Mouse (Mus musculus) layer of hippocampus, adult 2 months (tissue): ENCODE data around the gene Mpp4. TPM values are rescaled to one million over a fixed set of nuclear protein-coding genes. Genes with fewer than 3 reads are reported as not detected.
A peak's percentile ranks its signal among the peaks of the same experiment; 100 is the strongest.

Source experiments
- DNase-seq, 2 experiments: peaks; one replicate each; pipeline ENCODE4 v3.0.0; 2022; ENCODE audit warnings: low spot score in 2 of 2
- H3K27ac ChIP-seq: fragments of 200-600 bp; 2 replicates; pipeline ENCODE4 v1.8.1; 2022
- H3K4me3 ChIP-seq: fragments of 200-600 bp; 2 replicates; pipeline ENCODE4 v1.8.1; 2022; ENCODE audit warnings: mild to moderate bottlenecking
- CTCF ChIP-seq: fragments of 200-600 bp; conservative IDR thresholded peaks from 2 replicates; pipeline ENCODE4 v1.8.1; 2022; ENCODE audit warnings: antibody characterized with exemption, mild to moderate bottlenecking, moderate library complexity
- total RNA-seq, 2 experiments: library from RNA; stranded (reverse); gene quantifications; 2 replicates each; pipeline ENCODE4 v1.2.3; 2021

The Mpp4 gene
- total RNA-seq, 2 experiments from 2014 or later = 1.8 to 2.7 TPM

DNA sequence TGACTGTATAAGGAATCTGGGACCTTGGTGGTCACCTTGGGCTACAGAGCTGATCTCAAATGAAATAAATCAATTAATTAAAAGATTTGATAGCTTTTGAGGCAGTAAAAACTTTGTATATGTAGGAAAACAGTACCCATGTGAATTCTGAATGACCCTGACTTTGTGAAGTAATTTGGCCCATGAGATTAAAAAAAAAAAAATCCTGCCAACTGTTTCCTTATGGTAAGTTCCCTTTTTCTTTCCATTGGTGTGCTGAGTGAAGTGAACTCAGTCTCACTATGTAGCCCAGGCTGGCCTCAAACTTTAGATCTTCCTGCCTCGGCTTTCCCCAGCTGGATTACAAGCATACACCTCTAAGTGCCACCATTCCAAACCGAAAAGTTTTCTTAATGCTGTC lies 19.2 kb upstream of the Mpp4 start:
- Histone ChIP-seq H3K4me3 (no peak overlapping the region), H3K27ac (no peak overlapping the region)
- DNase-seq = no peak
- no peak for TF ChIP-seq CTCF

- TF ChIP-seq CTCF = no peak
- DNase-seq = no peak
- H3K4me3 ChIP-seq = no peak overlapping the region
- H3K27ac ChIP-seq = no peak overlapping the region
These were observed 16.8 kb upstream of the Mpp4 start for GRCm38 (mm10) chr1:59180003-59180402.

DNA sequence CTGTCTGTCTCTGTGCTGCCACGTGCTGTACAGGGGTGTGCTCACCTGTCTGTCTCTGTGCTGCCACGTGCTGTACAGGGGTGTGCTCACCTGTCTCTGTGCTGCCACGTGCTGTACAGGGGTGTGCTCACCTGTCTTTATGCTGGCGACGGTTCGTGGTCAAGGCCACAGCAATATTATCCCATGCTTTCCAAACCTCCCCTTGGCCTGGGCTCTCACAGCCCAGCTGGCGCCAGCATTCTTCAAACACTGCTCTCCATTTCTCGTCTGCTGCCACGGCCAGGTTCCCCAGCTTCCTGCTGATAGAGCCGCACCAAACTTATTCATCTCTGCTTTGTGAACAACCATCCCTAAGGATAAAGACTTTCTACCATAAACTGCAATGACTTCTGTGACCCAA lies 15.2 kb upstream of the Mpp4 start:
- Histone ChIP-seq H3K27ac (no peak overlapping the region), H3K4me3 (no peak overlapping the region)
- no peak for DNase-seq
- no peak for TF ChIP-seq CTCF

GRCm38 (mm10) chr1:59174514-59175373 lies 11.6 kb upstream of the Mpp4 start:
- Histone ChIP-seq H3K4me3 (no peak overlapping the region), H3K27ac (no peak overlapping the region)
- no peak for DNase-seq
- no peak for TF ChIP-seq CTCF

- no peak for DNase-seq
- TF ChIP-seq CTCF = no peak
- Histone ChIP-seq H3K4me3 (no peak overlapping the region), H3K27ac (no peak overlapping the region)
These were observed 9.8 kb upstream of the Mpp4 start for GRCm38 (mm10) chr1:59173023-59173422.

- Histone ChIP-seq H3K27ac (no peak overlapping the region), H3K4me3 (no peak overlapping the region)
- no peak for DNase-seq
- no peak for TF ChIP-seq CTCF
These were observed 8.7 kb upstream of the Mpp4 start for GRCm38 (mm10) chr1:59171875-59172274.

DNA sequence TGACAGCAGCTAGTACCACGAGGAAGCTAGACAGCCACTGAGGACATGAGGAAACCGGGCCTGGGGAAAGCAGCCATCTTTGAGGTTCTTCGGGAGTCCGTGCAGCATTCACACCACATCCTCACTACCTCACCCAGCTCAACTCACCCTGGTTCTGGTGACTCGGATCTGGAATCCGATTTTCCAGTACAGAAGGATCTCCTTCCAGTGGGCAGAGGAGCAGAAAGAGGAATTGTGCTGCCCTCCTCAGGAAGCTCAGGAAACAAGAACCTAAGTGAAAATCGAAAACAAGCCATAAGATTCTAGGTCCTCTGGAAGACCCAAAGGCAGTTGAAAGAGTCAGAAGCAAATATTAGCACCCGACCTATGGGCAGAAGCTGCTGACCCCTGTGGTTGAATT lies 7.1 kb upstream of the Mpp4 start:
- no peak for DNase-seq
- Histone ChIP-seq H3K27ac (no peak overlapping the region), H3K4me3 (no peak overlapping the region)
- peak; percentile 62 for TF ChIP-seq CTCF

DNA sequence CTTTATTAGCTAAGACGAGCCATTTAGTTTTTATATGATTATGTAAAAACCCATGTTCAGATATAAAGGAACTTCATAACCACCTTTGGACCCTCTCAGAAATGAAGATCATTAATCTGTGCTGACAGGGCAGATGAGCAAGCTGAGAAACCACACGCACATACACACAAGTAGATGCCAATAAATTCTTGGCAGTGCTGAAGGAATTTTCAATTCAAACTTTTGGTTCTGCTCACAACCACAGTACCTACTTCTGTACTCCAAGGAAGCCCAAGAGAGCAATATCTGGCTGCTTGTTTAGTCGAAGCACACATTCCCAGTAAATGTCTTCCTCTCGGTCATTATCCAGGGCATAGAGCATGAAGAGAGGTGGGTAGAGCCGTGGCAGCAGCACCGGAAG lies 6.4 kb upstream of the Mpp4 start:
- TF ChIP-seq CTCF = no peak

DNA sequence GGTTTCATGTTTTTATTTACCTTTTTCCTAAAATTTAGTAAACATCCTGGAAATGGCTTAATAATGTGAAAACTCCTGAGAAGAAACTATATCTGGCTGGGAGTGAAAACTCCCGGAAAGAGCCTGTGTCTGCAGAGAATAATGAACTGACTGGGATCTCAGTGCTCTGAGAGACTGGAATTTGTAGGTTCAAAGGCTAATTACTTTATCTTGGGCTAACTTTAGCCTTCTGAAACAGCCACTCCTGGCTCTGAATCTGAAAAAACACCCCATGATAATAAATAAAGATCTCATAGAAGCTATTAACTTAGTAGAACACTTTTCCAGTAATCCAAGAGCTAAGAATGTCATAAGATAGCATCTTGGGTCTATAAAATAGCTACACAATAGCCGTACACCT lies 5.4 kb upstream of the Mpp4 start:
- H3K4me3 ChIP-seq = no peak overlapping the region
- TF ChIP-seq CTCF = no peak
- no peak overlapping the region for H3K27ac ChIP-seq
- DNase-seq = no peak

More for the DNA sequence above, 6.4 kb upstream of the Mpp4 start:
- DNase-seq = no peak
- Histone ChIP-seq H3K27ac (no peak overlapping the region), H3K4me3 (no peak overlapping the region)

DNA sequence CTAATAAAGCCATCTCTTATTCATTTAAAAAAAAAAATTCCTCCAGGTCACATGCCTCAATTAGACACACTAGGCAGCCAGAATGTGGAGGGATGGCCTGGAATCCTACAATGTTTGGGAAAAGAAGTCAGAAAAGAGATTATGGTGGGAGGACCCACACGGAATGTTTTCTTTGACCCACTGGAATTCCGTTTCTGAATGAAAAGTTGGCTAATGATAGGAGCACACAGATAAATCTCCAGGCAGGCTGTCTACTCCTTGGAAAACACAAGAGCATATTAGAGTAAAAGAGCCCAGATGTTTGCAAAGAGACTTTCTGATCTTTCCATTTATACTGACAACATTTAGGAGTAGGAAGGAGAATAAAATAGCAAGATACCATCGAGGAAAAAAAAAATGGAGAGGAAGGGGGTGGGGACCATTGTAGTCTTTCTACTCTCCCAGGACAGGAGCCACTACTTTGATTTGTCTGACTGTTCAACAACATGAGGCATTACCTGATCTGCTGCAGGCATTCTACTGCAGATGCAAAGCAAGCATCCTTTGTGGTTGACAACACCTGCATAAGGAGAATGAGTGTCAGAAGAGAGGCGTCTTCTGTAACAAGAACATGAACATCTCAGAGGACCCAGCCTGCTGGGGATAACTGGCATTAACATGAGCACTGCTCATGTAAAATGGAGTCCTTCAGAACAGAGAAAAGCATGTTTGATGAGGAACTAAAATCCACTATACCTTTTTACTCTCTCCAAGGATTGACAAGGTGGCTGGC lies 4.7 kb upstream of the Mpp4 start:
- DNase-seq = no peak
- Histone ChIP-seq H3K4me3 (no peak overlapping the region), H3K27ac (no peak overlapping the region)
- TF ChIP-seq CTCF = no peak

DNA sequence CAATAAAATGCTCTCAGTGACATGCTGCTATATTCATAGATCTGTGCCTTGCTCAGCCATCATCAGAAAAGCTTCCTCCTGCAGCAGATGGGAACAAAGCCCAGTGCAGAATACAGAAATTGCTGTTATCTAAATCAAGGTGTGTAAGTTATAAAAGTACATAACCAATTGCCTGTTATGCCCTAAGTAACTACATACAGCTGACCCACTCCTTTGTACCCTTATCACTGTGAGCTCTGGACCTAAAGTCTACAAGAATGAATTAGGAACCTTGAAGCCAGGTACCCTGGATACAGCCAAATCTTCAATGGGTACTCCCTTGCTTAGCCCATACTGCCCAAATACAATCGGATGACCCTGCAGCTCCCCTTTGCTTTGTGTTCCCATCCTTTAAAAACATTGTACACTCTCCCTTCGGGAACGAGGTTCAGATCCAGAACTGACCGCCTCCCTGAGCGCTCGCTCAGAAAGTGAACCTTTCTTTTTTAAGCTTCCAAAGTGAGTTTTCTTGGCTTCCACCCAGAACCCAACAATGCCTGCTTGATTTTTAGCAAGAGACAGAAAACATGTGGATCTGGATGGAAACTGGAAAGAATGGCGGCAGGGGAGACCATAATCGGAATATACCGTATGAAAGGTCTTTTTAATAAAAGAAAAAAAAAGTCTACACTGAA lies 3.2 kb upstream of the Mpp4 start:
- Histone ChIP-seq H3K27ac (no peak overlapping the region), H3K4me3 (no peak overlapping the region)
- no peak for TF ChIP-seq CTCF
- DNase-seq = no peak

DNA sequence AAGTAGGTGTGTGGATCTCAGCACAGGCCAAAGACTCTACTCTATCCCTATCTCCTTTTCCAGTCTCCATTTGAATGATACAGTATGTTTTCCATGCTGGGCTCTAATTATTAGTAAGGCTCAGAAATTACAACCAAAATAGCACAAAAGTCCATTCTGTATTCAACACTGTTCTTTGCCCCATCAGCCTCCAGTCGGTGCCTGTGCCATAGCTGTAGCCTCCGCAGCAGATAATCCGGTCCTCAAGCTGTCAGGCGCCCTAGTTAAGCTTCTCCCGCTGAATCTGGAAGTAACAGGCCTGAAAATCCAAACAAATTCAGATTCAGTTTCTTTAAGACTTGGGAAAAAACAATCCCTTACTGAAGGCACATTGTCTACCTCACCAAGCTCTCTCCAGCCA lies 729 bp upstream of the Mpp4 start:
- DNase-seq = no peak
- no peak for TF ChIP-seq CTCF
- H3K27ac ChIP-seq = peak overlapping the region; percentile 79
- H3K4me3 ChIP-seq = no peak overlapping the region
